Mouse (Mus musculus) gastrocnemius, postnatal 36 days (tissue): ENCODE data around the gene Cnot6. TPM values are rescaled to one million over a fixed set of nuclear protein-coding genes. Genes with fewer than 3 reads are reported as not detected.

Source experiments
- DNase-seq, 2 experiments: peaks; one replicate each; pipeline ENCODE4 v3.0.0; 2022
- intact Hi-C: fragments of 180-260 bp; cut with DNase I; formaldehyde crosslinking; loops from one replicate; pipeline ENCODE4 v1.15.1; 2025
- total RNA-seq, 2 experiments: library from RNA; stranded (reverse); gene quantifications; 2 replicates each; pipeline ENCODE4 v1.2.3; 2021

Cnot6 gene
- total RNA-seq, 2 experiments from 2014 or later = 9.7 to 10.5 TPM

GRCm38 (mm10) chr11:49658791-49659469, 53.6 kb downstream of the Cnot6 start:
- no peak for DNase-seq
- intact Hi-C loops = no loop called here

- intact Hi-C loops = no loop called here
- DNase-seq = no peak
These were observed 54.5 kb downstream of the Cnot6 start for GRCm38 (mm10) chr11:49658065-49658464.

- intact Hi-C loops = no loop called here
- no peak for DNase-seq
These were observed 57.0 kb downstream of the Cnot6 start for GRCm38 (mm10) chr11:49655501-49655900.

- intact Hi-C loops = loop anchor here (5.0 kb wide), 3 partner anchors 58 to 213 kb away; partner anchors contain the start of genes Cnot6 and Mapk9
- DNase-seq = no peak
These were observed 57.9 kb downstream of the Cnot6 start for GRCm38 (mm10) chr11:49654651-49655050.

DNA sequence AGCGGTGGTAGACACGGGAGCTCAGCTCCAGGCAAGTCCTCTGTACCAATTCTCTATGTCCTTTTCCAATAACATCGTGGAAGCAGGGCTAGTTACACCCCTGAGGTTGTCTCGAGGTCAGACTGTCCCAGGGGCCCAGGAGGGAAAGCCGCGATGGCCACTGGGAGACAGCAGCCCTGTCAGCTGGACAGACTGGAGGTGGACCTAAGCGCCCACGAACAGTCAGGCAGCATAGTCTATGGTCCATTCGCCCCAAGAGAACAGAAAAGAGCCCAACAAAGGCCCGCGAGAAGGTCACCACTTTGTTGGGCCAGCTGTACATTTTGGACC, 59.5 kb downstream of the Cnot6 start:
- DNase-seq = no peak
- intact Hi-C loops = loop anchor here (5.0 kb wide), 3 partner anchors 59 to 214 kb away; partner anchors contain the start of genes Cnot6 and Mapk9

DNA sequence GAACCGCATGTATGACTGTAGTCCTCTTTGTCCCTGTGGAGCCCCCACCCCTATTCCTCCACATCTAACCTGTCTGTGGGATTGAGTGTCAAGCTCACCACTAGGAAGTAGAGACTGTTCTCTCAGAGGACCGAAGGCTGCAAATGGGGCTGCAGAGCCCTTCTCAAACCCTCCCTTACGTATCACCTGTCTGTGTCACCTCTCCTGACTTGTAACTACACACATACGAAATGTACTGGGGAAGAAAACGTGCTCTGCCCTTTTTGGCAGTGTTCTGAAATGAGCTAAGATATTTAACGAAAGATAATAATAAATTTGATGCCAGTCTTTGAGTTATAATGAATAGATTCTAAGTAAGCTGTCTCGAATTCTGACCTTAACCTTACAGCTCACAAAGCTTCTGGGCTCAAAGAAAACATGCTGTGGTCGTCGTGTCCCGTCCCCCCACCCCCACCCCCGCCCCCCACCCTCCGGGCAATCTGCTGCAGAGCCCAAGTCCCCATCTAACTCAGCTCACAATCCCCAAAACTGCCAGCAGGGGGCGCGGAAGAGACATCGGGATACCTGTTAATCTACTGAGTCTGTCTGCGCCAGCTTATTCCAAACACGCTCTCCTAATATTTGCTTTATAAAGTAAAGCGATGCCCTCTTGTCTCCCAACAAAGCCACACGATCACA, 60.0 kb downstream of the Cnot6 start:
- intact Hi-C loops = loop anchor here (5.0 kb wide), 3 partner anchors 60 to 215 kb away; partner anchors contain the start of genes Cnot6 and Mapk9
- peak; percentile 80 to 81 for DNase-seq

DNA sequence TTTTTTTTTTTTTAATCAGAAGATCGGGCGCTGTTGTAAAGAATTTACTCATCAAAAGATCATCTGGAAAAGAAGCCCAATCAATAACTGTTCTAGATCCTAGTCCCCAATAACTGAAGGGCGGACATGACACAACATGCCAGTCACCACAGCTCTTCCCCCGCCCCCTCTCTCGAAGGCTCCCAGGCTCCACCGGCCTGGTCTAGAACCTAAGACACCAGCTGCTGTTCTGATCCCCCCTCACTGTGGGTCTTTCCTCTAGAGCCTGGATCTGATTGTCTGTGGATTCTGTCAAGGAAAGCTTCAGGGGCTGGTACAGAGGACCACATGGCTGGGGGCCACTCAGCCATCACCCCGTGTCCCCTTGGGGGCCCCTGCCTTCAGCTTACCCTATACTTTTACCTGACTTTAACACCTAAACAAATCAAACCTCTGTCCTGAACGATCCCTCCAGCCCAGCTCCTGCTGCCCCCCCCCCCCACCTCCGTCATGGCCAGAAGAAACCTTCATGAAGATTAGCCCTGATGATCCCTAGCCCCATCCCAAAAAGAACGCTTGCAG, 60.7 kb downstream of the Cnot6 start:
- intact Hi-C loops = loop anchor here (5.0 kb wide), 3 partner anchors 60 to 215 kb away; partner anchors contain the start of genes Cnot6 and Mapk9
- no peak for DNase-seq

DNA sequence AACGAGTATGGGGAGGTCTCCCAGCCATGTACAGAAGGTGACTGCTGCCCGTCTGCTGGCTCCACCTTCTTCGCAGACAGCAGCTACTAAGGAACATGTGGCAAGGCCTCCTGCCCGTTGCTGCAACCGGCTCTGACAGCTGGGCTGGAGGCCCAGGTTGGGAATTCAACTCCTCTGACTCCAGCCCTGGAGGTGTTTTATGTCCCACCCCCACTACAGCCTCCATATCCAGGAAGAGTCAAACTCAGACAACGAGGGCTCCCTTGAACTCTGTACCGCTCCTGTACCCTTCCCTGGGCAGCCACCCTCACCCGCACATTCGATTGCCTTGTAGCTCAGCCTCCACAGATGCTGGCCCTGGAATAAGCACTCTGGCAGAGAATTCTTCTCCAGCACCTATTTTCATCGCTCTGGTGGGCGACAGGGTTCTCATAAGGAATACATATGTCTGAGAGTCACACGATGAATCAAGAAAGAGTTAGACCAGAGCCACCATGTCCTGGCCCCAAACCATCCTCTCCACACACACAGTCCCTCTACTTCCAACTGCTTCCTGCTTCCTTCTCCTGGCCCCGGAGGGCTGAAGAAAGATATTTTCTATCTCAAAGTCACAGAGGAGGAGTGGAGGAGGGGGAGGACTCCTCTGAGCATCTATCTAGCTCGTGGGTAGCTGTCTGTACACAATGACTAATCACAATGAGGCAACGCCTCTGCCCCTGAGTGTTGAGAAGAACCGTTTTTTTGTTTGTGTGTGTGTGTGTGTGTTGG, 61.3 kb downstream of the Cnot6 start:
- no peak for DNase-seq
- intact Hi-C loops = loop anchor here (5.0 kb wide), 3 partner anchors 61 to 216 kb away; partner anchors contain the start of genes Cnot6 and Mapk9

GRCm38 (mm10) chr11:49650113-49650993, 62.2 kb downstream of the Cnot6 start:
- intact Hi-C loops = loop anchor here (5.0 kb wide), 3 partner anchors 62 to 217 kb away; partner anchors contain the start of genes Cnot6 and Mapk9
- DNase-seq = no peak

GRCm38 (mm10) chr11:49645677-49646076, 66.8 kb downstream of the Cnot6 start:
- intact Hi-C loops = no loop called here
- no peak for DNase-seq

DNA sequence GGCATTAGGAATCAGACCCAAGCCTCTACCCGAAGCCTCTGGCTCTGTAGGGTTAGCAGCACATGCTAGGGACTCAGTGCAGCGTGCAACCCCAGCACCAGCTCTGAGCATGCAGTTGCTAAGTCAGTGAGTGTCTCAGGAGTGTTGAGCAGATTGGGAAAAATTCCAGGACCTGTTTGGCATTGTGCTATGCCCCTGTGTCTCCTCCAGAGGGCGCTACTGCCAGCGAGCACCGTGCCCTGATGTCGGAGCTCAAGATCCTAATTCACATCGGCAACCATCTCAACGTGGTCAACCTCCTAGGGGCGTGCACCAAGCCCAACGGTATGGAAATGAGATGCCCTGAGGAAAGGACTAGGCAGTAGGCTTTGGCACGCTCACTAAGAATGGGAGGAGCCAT, 76.1 kb downstream of the Cnot6 start:
- intact Hi-C loops = no loop called here
- no peak for DNase-seq

GRCm38 (mm10) chr11:49635671-49636070, 76.9 kb downstream of the Cnot6 start:
- intact Hi-C loops = no loop called here
- DNase-seq = no peak

GRCm38 (mm10) chr11:49634101-49634500, 78.4 kb downstream of the Cnot6 start:
- DNase-seq = no peak
- intact Hi-C loops = no loop called here

GRCm38 (mm10) chr11:49632256-49632655, 80.3 kb downstream of the Cnot6 start:
- no peak for DNase-seq
- intact Hi-C loops = no loop called here

GRCm38 (mm10) chr11:49631154-49631553, 81.4 kb downstream of the Cnot6 start:
- intact Hi-C loops = no loop called here
- no peak for DNase-seq

DNA sequence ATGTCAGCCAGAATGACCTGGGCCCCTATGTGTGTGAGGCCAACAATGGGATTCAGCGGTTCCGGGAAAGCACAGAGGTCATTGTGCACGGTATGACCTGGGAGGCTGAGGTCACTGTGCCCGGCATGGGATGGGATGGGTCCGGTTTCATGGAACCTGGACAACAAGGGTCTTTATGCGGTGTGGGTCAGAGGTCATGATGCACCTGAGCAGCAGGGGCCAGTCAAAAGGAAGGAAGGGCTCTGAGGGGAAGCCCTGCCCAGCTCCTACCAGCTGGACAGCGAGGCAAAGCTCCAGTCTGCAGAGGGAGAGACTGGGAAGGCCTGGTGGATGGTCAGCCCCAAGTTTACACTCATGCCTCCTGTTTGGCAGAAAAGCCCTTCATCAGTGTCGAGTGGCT, 85.8 kb downstream of the Cnot6 start:
- no peak for DNase-seq
- intact Hi-C loops = no loop called here

DNA sequence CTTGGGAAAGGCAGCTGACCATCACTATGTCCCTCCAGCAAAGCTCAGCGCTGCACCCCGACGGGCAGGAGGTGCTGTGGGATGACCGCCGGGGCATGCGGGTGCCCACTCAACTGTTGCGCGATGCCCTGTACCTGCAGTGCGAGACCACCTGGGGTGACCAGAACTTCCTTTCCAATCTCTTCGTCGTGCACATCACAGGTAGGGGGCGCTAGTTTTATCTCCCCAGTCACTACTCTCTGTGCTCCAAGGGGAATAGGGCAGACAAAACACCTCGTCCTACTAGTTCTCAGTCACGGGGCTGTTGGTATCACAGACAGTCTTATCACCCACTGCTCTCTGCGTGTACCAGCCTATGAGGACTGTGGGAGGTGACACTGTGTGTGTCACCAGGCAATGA, 86.7 kb downstream of the Cnot6 start:
- intact Hi-C loops = no loop called here
- no peak for DNase-seq

DNA sequence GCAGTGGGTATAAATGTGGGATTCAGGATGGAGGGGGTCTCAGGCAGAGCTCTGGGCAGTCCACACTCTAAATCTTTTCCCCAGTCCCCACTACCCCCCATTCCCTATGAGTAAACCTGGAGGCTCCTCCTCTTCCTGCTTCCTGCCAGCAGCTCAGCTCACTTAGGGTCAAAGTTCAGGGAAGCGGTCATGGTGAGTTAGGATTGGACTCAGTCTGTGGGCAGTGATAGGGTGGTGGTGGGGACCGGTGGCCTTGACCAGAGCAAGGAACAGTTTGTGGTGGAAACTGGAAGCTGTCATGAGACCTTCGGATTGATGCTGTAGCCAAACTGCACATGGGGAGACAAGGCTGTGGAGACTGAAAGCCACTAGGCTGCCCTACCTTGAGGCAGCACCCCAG, 88.4 kb downstream of the Cnot6 start:
- no peak for DNase-seq
- intact Hi-C loops = no loop called here

DNA sequence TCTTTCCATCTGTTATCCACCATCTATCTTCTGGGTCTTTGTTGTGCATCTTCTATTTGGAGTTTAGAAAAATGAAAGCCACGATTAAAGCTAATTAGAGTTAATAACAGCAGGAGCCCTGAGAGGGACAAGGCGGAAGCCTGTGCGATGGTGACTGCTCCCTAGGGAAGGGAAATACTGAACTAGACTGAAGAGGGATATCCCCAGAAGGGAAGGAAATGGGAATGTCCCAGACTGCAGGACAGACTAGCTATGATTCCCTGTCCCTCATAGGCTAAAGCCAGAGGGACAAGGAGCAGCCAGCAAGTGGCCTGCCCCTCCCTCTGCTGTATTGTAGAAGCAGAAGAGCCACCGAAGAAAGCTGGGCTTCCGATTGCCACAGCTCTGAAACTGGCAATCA, 90.6 kb downstream of the Cnot6 start:
- no peak for DNase-seq
- intact Hi-C loops = no loop called here
